Mouse (Mus musculus) spleen, adult 2 months (tissue): ENCODE measurements around the gene Cib3. TPM values are rescaled to one million over a fixed set of nuclear protein-coding genes. Genes with fewer than 3 reads are reported as not detected.

Source experiments
- DNase-seq, 2 experiments: peaks; one replicate each; pipeline versions ENCODE4 v3.0.0 to v3.0.0-alpha.2; 2012 to 2021; ENCODE audit warnings: low spot score in 2 of 2, low read depth in 1 of 2
- H3K27ac ChIP-seq: fragments of 200-500 bp; 2 replicates; pipeline ENCODE4 v1.5.1; 2012; ENCODE audit warnings: low read length, inconsistent platforms; ENCODE audit not compliant: insufficient read depth
- H3K27me3 ChIP-seq: fragments of 200-500 bp; 2 replicates; pipeline ENCODE4 v1.6.1; 2012; ENCODE audit warnings: mild to moderate bottlenecking, moderate library complexity, low read length, inconsistent platforms; ENCODE audit not compliant: control insufficient read depth, insufficient read depth
- H3K36me3 ChIP-seq: fragments of 200-500 bp; 2 replicates; pipeline ENCODE4 v1.6.1; 2012; ENCODE audit warnings: mild to moderate bottlenecking, low read length, inconsistent platforms; ENCODE audit not compliant: control insufficient read depth, insufficient read depth
- H3K4me1 ChIP-seq: fragments of 200-500 bp; 2 replicates; pipeline ENCODE4 v1.6.1; 2011; ENCODE audit warnings: inconsistent platforms; ENCODE audit not compliant: control insufficient read depth, insufficient read depth, insufficient read length
- H3K4me3 ChIP-seq: fragments of 200-500 bp; 2 replicates; pipeline ENCODE4 v1.5.1; 2011; ENCODE audit warnings: mild to moderate bottlenecking, inconsistent platforms; ENCODE audit not compliant: insufficient read depth, insufficient read length; ENCODE audit errors: extremely low read depth
- CTCF ChIP-seq: fragments of 200-500 bp; IDR thresholded peaks from 2 replicates; pipeline ENCODE4 v1.5.1; 2011; ENCODE audit warnings: mild to moderate bottlenecking, inconsistent platforms; ENCODE audit not compliant: insufficient read depth, insufficient read length, insufficient replicate concordance; ENCODE audit errors: extremely low read depth
- POLR2A ChIP-seq: fragments of 200-500 bp; IDR thresholded peaks from 2 replicates; pipeline ENCODE4 v1.6.1; 2011; ENCODE audit warnings: low read depth, low read length, inconsistent platforms
- WGBS: fragments of 180-500 bp; shearing (Covaris S2); methylation state at CpG from one replicate; pipeline ENCODE4 v1.1.7; 2018; 5-methylcytosine and 5-hydroxymethylcytosine counted together
- polyA plus RNA-seq: library from polyadenylated mRNA; depleted of rRNA; stranded (reverse); fragments of >200 nt; gene quantifications from 2 replicates; pipeline ENCODE4 v1.2.3, GENCODE M21; 2012

Cib3 gene
- polyA plus RNA-seq, 1 experiment = 0.61 TPM

DNA sequence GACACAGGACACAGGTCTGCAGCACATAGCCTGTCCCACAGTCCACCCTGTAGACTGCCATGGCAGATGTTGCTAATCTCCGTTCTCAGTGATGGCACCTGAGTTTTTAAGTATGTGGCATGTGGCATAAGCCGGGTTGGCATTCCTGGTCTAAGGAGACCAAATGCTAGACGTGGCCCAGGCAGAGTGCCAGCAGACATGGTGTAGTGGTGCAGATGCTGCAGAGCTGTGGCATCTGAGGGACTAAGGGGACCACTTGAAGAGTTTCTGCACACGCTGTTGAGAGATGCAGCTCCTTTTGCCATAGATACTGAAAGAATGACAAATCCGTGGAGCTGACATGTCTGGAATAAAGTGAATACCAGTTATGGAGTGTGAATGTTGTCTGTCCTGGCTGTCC lies 10.0 kb upstream of the Cib3 start:
- no peak for TF ChIP-seq CTCF
- TF ChIP-seq POLR2A = no peak
- H3K27me3 ChIP-seq = no peaks in the 10 kb centered on the region
- H3K36me3 ChIP-seq = peaks cover 11% of the 10 kb centered on the region
- no peak overlapping the region for H3K27ac ChIP-seq
- no peak for DNase-seq
- WGBS = 88% methylated on average over 5 of the region's 5 CpGs
- H3K4me3 ChIP-seq = no peak overlapping the region
- no peaks in the 10 kb centered on the region; the same call in 1 of the 2 replicates for H3K4me1 ChIP-seq

DNA sequence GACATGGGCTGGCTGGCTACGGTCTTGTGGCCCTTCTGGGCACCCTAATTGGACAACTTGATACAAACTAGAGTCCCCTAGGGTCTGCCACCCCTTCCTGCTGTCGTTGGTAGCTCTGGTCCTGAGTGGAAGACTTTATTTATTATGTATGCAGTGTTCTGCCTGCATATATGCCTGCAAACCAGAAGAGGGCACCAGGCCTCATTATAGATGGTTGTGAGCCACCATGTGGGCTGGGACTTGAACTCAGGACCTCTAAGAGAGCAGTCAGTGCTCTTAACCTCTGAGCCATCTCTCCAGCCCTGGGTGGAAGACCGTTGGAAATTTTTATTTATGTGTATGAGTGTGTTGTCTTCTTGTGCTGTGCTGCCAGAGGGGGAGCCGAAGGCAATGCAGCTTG lies 8.1 kb upstream of the Cib3 start:
- Histone ChIP-seq H3K4me1 (peaks cover 8% of the 10 kb centered on the region), H3K27ac (no peak overlapping the region), H3K27me3 (no peaks in the 10 kb centered on the region), H3K36me3 (peaks cover 11% of the 10 kb centered on the region), H3K4me3 (no peak overlapping the region)
- 69% methylated on average over 4 of the region's 4 CpGs for WGBS
- no peak for TF ChIP-seq POLR2A
- TF ChIP-seq CTCF = no peak
- no peak for DNase-seq

DNA sequence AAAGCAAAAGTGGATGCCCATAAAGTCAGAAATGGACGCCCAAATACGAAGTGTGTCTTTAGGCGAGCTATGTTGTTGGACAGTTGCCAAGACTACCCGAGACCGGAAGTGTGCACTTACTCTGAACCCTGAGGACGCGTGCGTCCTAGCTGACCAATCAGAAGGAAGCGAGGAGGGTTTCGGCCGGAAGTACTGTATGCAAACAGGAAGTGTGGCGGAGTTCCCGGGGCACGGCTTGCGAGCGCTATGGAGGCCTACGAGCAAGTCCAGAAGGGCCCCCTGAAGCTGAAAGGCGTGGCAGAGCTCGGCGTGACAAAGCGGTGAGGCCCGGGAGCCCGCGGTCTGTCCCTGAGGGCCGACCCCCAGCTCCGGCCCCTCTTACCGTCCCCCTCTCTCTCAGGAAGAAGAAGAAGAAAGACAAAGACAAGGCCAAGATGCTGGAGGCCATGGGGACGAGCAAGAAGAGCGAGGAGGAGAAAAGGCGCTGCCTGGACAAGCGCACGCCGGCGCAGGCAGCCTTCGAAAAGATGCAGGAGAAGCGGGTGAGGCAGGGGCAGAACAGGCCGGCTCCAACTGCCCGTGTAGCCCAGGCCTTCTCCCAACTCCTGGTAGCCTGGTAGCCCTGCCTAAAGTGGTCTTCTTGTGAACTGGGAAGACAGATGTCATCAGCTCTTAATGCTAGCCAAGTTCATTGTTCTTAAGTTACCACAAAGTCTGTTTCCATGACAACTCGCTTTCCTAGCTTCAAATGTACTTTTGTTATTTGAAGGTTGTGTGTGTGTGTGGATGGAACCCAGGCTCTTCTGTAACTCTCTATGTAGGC lies 7.1 kb upstream of the Cib3 start, which contains the start of gene Fam32a:
Fam32a (plus strand) TSS at position 190 of the 823 bp plus-strand sequence.
- Histone ChIP-seq H3K4me3 (peak within 1 kb of the TSS; percentile 76), H3K27ac (peak within 1 kb of the TSS; percentile 79), H3K36me3 (peaks cover 11% of the 10 kb centered on the region), H3K4me1 (peaks cover 15% of the 10 kb centered on the region), H3K27me3 (no peaks in the 10 kb centered on the region)
- peak; percentile 87 to 98 for DNase-seq
- TF ChIP-seq CTCF = no peak
- TF ChIP-seq POLR2A = no peak
- 15% methylated on average over 39 of the region's 39 CpGs for WGBS

DNA sequence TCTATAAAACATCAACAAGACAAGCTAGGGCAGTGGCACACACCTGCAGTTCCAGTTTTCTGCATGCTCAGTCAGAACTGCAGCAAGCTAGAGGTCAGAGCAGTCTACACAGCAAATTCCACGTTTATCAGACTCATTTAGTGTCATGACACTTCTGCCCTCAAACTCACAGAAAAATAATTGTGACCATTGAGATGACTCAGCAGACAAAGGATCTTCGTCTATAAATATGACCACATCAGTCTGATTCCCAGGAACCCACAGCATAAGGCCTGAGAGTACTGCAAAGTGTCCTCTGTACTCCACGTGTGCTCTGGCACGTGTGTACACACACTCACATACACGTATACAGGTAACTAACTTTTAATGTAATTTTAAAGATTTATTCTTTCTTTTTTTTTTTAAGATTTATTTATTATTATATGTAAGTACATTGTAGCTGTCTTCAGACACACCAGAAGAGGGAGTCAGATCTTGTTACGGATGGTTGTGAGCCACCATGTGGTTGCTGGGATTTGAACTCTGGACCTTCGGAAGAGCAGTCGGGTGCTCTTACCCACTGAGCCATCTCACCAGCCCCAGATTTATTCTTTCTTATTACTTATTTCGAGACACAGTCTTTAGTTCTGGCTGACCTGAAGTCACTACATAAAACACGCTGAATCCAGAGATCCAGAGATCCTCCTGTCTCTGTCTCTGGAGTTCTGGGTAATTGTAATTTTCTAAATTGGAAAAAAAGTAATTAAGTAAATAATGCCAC lies 6.3 kb upstream of the Cib3 start:
- Histone ChIP-seq H3K36me3 (peaks cover 9% of the 10 kb centered on the region), H3K4me1 (peaks cover 18% of the 10 kb centered on the region), H3K27ac (no peak overlapping the region), H3K4me3 (no peak overlapping the region), H3K27me3 (no peaks in the 10 kb centered on the region)
- 73% methylated on average over 10 of the region's 10 CpGs for WGBS
- DNase-seq = no peak
- TF ChIP-seq CTCF = no peak
- TF ChIP-seq POLR2A = no peak

DNA sequence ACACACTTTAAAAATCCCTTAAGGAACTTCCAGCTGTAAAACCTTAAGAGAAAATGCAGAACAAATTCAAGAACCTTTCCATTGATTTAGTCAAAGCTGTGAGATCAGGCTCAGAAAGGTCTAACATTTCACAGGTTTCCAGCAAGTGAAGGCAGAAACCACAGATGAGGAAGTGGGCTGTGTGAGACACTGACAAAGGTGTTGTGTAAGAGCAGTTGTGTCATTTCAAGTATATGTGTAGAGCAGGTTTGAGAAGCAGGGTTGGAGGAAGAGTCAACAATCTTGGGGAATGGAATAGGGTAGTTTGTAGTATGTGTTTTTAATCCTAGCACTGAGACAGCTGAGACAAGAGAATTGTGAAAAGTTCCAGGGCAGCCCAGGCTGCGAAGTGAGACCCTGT lies 3.2 kb upstream of the Cib3 start:
- H3K27me3 ChIP-seq = no peaks in the 10 kb centered on the region
- H3K4me1 ChIP-seq = peaks cover 24% of the 10 kb centered on the region
- DNase-seq = peak; percentile 47 to 52
- no peak overlapping the region for H3K4me3 ChIP-seq
- no peaks in the 10 kb centered on the region for H3K36me3 ChIP-seq
- 8% methylated on average over 1 of the region's 1 CpGs for WGBS
- H3K27ac ChIP-seq = peak overlapping the region; percentile 89
- TF ChIP-seq POLR2A (no peak), CTCF (no peak)

DNA sequence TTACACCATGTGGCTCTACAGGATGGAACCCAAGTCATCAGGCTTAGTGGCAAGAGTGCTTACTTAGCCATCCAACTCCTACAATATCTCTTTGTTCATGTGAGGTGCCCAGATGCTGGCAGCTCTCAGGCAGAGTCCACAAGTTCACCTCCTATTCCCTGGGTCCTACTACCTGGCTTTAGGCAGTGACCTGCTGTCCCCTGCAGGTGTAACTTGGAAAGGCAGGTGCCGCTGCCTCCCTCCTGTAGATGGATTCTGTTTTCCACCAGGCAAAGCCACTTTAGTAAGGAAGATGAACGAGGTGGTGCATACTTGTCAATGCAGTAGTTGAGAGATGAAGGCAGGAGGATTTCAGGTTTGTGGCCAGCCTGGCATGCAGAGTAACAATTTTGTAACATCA lies 2.4 kb upstream of the Cib3 start:
- Histone ChIP-seq H3K27ac (peak overlapping the region; percentile 36; the same call in 1 of the 2 replicates), H3K36me3 (no peaks in the 10 kb centered on the region), H3K27me3 (no peaks in the 10 kb centered on the region), H3K4me1 (peaks cover 25% of the 10 kb centered on the region), H3K4me3 (no peak overlapping the region)
- TF ChIP-seq CTCF (peak; percentile 83; the same call in 1 of the 2 replicates), POLR2A (no peak)
- 49% methylated on average over 2 of the region's 2 CpGs for WGBS
- DNase-seq = peak in 1 of 2 experiments; percentile 67

DNA sequence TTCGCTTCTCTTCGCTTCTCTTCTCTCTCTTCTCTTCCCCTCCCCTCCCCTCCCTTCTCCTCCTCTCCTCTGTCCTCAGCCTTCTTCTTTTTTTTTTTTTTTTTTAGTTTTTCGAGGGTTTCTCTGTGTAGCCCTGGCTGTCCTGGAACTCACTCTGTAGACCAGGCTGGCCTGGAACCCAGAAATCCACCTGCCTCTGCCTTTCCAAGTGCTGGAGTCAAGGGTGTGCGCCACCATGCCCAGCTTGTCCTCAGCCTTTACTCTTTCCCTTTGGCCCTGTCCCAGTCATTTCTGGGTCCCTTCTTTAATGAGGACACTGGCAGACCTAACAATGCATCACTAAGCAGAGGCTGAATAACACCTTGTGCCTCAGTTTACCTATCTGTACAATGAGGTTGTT lies 899 bp upstream of the Cib3 start, which contains the start of gene Gm11034:
Gm11034 (minus strand) TSS at position 101 of the 400 bp plus-strand sequence.
- Histone ChIP-seq H3K4me3 (no peak within 1 kb of the TSS), H3K27ac (no peak within 1 kb of the TSS), H3K27me3 (no peaks in the 10 kb centered on the region), H3K4me1 (peaks cover 25% of the 10 kb centered on the region), H3K36me3 (no peaks in the 10 kb centered on the region)
- no peak for DNase-seq
- TF ChIP-seq POLR2A (no peak), CTCF (no peak)
- WGBS = 77% methylated on average over 4 of the region's 4 CpGs
